Comparison of ENCODE assay signal across 7 mouse cellular contexts in genomic region chr4:123407792-123408191, GRCm38 (mm10).
DNase-seq lines count a peak whose midpoint lies in the region; ATAC-seq lines count a peak whose summit lies in the region.

No protein-coding gene starts in this region.

- ATAC-seq in megakaryocyte, adult 5-6 weeks (ENCODE audit: poor library complexity, severe bottlenecking), result no peak
- no peak for ATAC-seq in heart, embryonic 16.5 days (replicated peaks; ENCODE audit: extremely low read depth, insufficient read depth, low FRiP score)
- ATAC-seq in limb, embryonic 15.5 days (ENCODE audit: insufficient number of reproducible peaks, low FRiP score, low TSS enrichment, low read depth), result no peak
- ATAC-seq in stomach, embryonic 16.5 days (ENCODE audit: insufficient read depth, low FRiP score), result no peak

- no peak for DNase-seq in embryo, embryonic 9.5 days (ENCODE audit: extremely low spot score)
- DNase-seq in urinary bladder, postnatal 14 days (ENCODE audit: low spot score), result no peak

- peak overlapping the region; percentile 98 for H3K9ac ChIP-seq in heart, embryonic 16.5 days (ENCODE audit: low read length)
- no peak overlapping the region for H3K9ac ChIP-seq in limb, embryonic 15.5 days
- H3K9ac ChIP-seq in stomach, embryonic 16.5 days (ENCODE audit: low read length), result peak overlapping the region; percentile 6; the same call in 1 of the 2 replicates

- peak overlapping the region; percentile 64 for H3K4me3 ChIP-seq in megakaryocyte, embryonic 14.5 days (replicated peaks)
- peak overlapping the region; percentile 50 for H3K4me3 ChIP-seq in heart, embryonic 16.5 days (ENCODE audit: low read length)
- H3K4me3 ChIP-seq in limb, embryonic 15.5 days, result peak overlapping the region; percentile 11; the same call in 1 of the 2 replicates
- 0 out of 2 replicates have a peak overlapping the region, but pooled peaks have one; percentile 13 for H3K4me3 ChIP-seq in stomach, embryonic 16.5 days (replicated peaks; ENCODE audit: low read length)

- H3K36me3 ChIP-seq in megakaryocyte, embryonic 14.5 days (replicated peaks; ENCODE audit: low read length), result peaks cover 54% of the 10 kb centered on the region
- 0 out of 2 replicates have a peak, but pooled peaks cover 2% of the 10 kb centered on the region for H3K36me3 ChIP-seq in heart, embryonic 16.5 days (ENCODE audit: control insufficient read depth, insufficient read depth)
- H3K36me3 ChIP-seq in limb, embryonic 15.5 days, result peaks cover 16% of the 10 kb centered on the region; the same call in 1 of the 2 replicates
- no peaks in the 10 kb centered on the region for H3K36me3 ChIP-seq in stomach, embryonic 16.5 days (ENCODE audit: control insufficient read depth, insufficient read depth, low read length)

- peak overlapping the region; percentile 33 for H3K27ac ChIP-seq in heart, embryonic 16.5 days (ENCODE audit: low read length)
- 0 out of 2 replicates have a peak overlapping the region, but pooled peaks have one; percentile 22 for H3K27ac ChIP-seq in limb, embryonic 15.5 days
- no peak overlapping the region for H3K27ac ChIP-seq in stomach, embryonic 16.5 days (ENCODE audit: low read length)

- peaks cover 79% of the 10 kb centered on the region for H3K4me1 ChIP-seq in megakaryocyte, embryonic 14.5 days
- peaks cover 74% of the 10 kb centered on the region for H3K4me1 ChIP-seq in heart, embryonic 16.5 days (ENCODE audit: control insufficient read depth, insufficient read depth, low read length)
- peaks cover 69% of the 10 kb centered on the region for H3K4me1 ChIP-seq in limb, embryonic 15.5 days
- peaks cover 64% of the 10 kb centered on the region for H3K4me1 ChIP-seq in stomach, embryonic 16.5 days (ENCODE audit: control insufficient read depth, insufficient read depth, low read length)

- H3K9me3 ChIP-seq in megakaryocyte, embryonic 14.5 days, result no peaks in the 10 kb centered on the region
- no peaks in the 10 kb centered on the region for H3K9me3 ChIP-seq in heart, embryonic 16.5 days (replicated peaks; ENCODE audit: control insufficient read depth, low read length)
- H3K9me3 ChIP-seq in limb, embryonic 15.5 days, result no peaks in the 10 kb centered on the region
- no peaks in the 10 kb centered on the region for H3K9me3 ChIP-seq in stomach, embryonic 16.5 days (replicated peaks; ENCODE audit: control insufficient read depth, low read length)

- WGBS in heart, embryonic 16.5 days, result 28% methylated on average over 6 of the region's 6 CpGs
- WGBS in limb, embryonic 15.5 days, result 68% methylated on average over 6 of the region's 6 CpGs
- WGBS in stomach, embryonic 16.5 days, result 77% methylated on average over 6 of the region's 6 CpGs

- H3K27me3 ChIP-seq in megakaryocyte, embryonic 14.5 days (replicated peaks), result no peaks in the 10 kb centered on the region
- no peaks in the 10 kb centered on the region for H3K27me3 ChIP-seq in heart, embryonic 16.5 days (ENCODE audit: control insufficient read depth, insufficient read depth, low read length)
- no peaks in the 10 kb centered on the region for H3K27me3 ChIP-seq in limb, embryonic 15.5 days
- H3K27me3 ChIP-seq in stomach, embryonic 16.5 days (ENCODE audit: control insufficient read depth, insufficient read depth, low read length), result no peaks in the 10 kb centered on the region

- peak overlapping the region; percentile 82 for H3K4me2 ChIP-seq in heart, embryonic 16.5 days (ENCODE audit: low read depth, low read length)
- peak overlapping the region; percentile 26; the same call in 1 of the 2 replicates for H3K4me2 ChIP-seq in limb, embryonic 15.5 days
- peak overlapping the region; percentile 40 for H3K4me2 ChIP-seq in stomach, embryonic 16.5 days (ENCODE audit: low read depth, low read length)

Comparison
In these comparisons a context has a peak if more than half of its experiments do, and no peak if none do; other contexts are left out.
1. H3K4me3 ChIP-seq: peak in every context shown above with its lines; median percentile 64 in megakaryocyte, embryonic 14.5 days; 50 in heart, embryonic 16.5 days; 13 in stomach, embryonic 16.5 days; 11 in limb, embryonic 15.5 days.
2. H3K4me2 ChIP-seq: peak in every context shown above with its lines; median percentile 82 in heart, embryonic 16.5 days; 40 in stomach, embryonic 16.5 days; 26 in limb, embryonic 15.5 days.